Mouse (Mus musculus): ENCODE results near the gene Rbm18. TPM values are rescaled to one million over a fixed set of nuclear protein-coding genes. Genes with fewer than 3 reads are reported as not detected.

The Rbm18 gene
- total RNA-seq, 2 experiments from 2014 or later = 53.2 to 55.2 TPM

DNA sequence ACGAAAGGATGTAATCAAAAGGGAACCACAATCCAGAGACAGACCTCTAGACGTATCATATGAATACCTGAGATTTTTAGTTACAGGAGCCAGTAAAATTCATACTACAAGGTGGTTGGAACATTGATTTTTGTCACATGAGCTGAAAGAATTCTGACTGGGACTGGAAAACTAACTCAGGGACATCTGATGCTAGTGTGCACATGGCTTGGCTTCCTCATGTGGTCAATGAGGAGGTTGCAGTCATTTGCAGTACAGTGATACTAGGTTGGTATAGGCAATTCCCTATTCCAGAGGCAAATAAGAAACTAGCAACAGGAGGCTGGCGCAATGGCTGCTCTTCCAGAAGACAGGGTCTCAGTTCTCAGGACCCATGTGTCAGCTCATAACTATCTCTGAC is 23.9 kb downstream of the Rbm18 start:
- intact Hi-C loops (cut with DNase I) = no loop called here

DNA sequence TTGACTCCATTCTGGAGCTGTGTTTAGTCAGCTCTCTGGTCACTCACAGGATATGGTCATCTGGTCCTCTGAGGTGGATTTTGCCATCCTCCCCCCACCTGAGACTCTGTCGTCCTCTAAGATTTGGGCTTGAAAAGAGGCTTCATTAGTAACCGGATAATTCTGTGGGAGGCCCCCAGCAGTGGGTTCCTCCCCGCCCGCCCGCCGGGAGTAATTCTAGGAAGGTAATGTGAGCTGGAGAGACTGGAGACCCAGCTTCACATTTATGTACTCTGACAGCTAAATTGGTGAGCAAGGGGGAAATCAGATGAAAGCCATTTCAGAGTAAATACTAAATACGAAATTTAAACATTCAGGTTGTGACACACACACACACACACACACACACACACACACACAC is 28.0 kb downstream of the Rbm18 start:
- no peak for DNase-seq (ENCODE audit: low spot score in 2 of 2)
- intact Hi-C loops (cut with DNase I) = no loop called here

More for the DNA sequence above, 23.9 kb downstream of the Rbm18 start:
- DNase-seq (ENCODE audit: low spot score in 2 of 2) = no peak

DNA sequence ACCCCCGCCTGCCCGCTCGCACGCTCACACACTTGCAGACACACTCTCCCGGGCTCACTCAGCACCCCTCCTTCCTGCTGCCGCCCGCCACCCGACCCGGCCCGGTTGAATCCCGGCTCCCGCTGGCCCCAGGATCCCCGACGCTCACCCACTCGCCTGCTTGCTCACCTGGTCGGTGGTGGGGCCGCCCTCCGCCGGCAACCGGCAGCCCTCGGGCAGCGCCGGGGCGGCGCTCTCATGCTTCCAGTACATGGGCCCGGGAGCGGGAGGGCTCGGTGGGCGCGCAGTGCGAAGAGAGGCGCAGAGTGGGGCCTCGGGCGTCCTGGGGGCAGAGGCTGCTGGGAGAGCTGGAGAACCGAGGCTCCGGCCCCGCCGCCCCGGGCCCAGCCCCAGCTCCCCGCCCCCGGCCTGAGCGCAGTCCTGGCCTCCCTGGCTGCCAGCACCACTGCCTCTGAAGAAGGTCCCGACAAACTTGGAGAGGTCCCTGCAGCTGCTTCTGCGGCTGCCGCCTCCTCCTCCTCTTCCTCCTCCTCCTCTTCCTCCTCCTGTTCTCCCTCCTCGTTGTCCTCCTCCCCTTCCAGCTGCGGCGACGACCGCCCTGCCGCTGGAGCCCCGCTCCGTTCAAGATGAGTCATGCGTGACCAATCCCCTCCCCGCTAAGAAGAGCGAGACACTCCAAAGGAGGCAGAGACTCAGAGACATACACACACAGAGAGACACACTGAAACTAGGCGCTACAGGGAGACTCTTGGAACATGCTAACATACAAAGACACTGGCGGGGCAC is 31.4 kb downstream of the Rbm18 start, which contains the start of gene Lhx6:
Gene Lhx6 (minus strand): TSS at position 453 of the 786 bp plus-strand sequence.
- DNase-seq (ENCODE audit: low spot score in 2 of 2) = no peak
- intact Hi-C loops (cut with DNase I) = no loop called here

DNA sequence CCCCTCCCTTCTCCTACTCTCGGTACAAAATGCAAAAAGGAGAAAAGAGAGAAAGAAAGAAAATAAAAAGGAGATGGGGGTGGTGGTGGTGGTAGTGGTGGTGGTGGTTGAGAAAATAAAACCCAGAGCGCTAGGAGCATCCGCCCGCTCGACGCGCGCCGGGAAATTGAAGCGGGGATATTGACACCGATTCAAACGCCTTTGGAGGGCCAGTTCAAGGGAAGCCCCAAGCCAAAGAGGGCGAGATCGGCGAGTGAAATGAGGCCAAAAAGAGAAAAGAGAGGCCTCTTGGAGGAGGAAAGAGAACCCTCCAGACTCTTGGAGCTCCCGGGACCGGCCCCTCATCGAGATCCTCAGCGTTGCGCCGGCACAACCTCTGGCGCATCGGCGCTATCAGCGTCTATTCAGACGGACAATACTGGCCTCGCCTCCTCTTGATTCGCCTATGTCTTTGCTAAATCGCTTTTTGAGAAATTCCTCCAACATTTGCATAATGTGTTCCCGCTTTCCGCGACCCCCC is 32.1 kb downstream of the Rbm18 start:
- intact Hi-C loops (cut with DNase I) = no loop called here
- no peak for DNase-seq (ENCODE audit: low spot score in 2 of 2)

DNA sequence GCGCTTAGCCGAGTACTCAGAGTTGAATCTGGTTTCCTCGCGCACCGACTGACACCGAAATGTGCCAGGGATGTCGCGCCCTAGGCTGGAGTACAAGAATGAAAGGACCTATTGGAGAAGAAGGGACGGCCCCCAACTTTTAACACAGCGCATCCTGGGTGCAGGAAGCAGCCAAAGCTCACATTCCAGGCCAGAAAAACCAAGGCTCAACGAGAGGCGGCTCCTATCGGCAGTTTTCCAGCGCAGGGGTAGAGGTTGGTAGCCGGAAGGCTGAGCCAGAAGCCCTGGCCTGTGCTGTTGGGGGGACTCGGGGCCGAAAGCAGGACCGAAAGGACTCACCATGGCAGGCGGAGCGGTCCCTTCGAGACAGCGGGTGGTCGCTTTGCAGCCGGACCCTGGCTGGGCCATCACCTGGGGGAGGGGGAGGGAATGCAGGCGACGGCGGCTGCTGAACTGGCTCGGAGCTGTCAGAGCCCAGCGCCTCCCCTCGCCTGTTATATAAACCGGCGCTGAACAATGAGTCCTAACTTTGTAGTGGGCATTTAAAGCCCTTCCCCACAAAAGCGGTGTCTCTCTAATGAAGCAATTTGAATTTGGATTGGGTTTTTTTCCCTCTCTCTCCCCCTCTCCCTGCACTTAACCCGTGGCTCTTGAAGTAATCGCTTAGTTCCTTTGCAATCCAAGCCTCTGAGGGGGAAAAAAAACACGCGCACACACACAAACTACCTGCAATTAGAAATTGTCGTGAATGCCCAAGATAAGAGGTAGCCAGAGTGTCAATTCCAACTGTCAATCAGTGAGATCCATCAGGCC is 32.8 kb downstream of the Rbm18 start:
- DNase-seq (ENCODE audit: low spot score in 2 of 2) = no peak
- intact Hi-C loops (cut with DNase I) = no loop called here

DNA sequence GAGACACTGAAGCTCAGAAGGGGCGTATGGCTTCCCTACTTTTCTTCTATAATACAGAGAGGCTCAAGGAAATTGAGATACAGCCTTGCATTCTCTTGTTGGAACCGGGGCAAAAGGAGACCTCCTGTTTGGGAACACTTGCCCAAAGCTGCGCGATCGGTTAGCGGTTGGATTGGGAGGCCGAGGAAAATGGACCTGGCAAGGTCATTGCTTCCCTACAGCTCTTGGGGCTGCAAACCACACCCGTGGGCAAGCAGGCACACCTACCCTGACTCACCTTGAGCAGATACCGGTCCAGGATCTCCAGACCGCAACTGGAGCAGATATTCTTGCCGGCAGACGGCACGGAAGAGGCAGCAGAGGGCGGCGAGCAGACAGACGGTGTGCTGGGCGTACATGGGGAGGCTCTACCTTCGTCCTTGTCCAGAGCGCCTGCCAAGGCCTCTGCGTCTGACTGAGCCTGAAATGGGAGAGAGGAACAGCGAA is 33.5 kb downstream of the Rbm18 start:
- intact Hi-C loops (cut with DNase I) = no loop called here
- DNase-seq (ENCODE audit: low spot score in 2 of 2) = no peak

DNA sequence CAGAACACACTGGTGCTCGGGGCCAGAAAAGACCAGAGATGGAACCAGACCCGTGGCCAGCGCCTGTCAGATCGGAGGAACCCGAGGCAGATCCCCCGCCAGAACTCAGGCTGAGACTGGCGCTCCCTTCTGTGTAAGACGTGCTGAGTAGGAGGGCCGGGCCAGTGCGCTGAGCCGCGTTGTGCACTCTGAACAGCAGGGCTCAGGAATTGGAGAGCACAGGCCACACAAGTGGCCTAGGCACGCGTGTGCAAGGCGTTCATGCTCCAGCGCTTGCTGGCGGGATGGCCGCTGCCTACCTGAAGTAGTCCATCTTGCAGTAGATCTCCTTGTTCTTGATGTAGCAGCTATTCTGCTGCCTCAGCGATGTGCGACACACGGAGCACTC is 34.0 kb downstream of the Rbm18 start:
- no peak for DNase-seq (ENCODE audit: low spot score in 2 of 2)
- intact Hi-C loops (cut with DNase I) = no loop called here

DNA sequence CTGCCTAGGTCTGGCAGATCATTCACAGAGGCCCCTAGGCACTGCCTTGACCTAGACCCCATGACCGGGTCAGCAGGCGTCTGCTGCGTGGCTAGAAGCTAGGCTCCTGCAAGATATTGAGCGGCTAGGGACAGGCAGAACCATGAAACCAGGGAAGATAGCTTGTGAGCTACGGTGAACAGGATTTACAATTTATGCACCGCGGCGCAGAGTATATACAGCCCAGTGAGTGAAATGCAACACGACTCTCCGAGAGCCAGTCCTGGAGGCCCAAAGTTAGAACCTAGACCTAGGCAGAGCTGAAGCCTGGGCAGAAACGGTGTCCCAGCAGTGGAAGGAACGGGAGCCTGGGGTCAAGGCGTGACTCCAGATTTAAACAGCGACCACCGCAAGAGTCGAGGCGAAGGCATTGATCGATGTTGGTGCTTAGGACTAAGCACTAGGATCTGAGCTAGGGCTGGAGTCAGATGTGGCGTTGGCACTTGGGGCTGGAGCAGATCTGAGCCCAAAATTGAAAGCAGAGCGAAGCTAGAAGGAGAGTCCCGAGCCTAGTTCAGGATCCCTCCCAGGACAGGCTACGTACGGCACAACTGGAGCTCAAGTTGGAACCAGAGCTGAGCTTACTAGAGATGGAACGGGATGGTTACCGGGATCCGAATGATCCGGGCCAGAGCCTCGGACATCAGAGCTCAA is 34.6 kb downstream of the Rbm18 start:
- intact Hi-C loops (cut with DNase I) = no loop called here
- no peak for DNase-seq (ENCODE audit: low spot score in 2 of 2)

DNA sequence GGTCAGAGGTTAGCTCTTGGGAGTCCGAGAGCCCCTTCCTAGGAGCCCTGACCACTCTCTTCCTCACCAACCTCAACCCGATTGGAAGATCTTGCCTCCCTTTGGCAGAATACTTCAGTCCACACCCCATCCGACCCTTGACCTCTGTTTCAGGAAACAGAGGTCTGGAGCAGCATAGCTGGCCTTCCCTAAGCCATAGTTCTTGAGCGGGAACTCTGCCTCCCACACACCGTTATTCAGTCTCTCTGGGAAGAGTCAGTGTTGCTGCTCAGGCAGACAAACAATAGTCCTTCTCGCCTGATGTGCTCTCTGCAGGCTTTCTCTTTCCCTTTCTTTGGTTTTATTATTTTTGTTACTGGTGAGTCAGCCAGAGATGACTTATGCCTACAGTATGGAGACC is 36.8 kb downstream of the Rbm18 start:
- DNase-seq (ENCODE audit: low spot score in 2 of 2) = no peak
- intact Hi-C loops (cut with DNase I) = no loop called here

DNA sequence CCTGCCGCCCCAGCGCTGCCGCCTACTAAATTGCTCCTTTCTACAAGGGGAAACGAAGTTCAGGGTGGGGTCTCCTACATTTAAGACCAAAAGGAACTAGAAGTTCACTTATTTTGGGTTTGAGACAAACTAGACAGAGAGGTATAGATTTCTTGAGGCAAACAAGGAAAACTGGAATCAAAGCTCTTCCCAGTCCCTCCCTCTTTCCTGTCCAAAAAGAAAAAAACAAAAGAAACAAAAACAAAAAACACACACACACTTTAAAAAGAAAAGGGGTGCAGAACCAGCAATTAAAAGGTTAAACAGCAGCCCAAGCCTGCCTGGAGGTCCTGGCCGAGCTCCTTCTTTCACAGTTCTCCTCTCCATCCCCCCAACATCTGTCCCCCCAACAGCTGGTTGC is 38.6 kb downstream of the Rbm18 start:
- no peak for DNase-seq (ENCODE audit: low spot score in 2 of 2)
- intact Hi-C loops (cut with DNase I) = no loop called here

DNA sequence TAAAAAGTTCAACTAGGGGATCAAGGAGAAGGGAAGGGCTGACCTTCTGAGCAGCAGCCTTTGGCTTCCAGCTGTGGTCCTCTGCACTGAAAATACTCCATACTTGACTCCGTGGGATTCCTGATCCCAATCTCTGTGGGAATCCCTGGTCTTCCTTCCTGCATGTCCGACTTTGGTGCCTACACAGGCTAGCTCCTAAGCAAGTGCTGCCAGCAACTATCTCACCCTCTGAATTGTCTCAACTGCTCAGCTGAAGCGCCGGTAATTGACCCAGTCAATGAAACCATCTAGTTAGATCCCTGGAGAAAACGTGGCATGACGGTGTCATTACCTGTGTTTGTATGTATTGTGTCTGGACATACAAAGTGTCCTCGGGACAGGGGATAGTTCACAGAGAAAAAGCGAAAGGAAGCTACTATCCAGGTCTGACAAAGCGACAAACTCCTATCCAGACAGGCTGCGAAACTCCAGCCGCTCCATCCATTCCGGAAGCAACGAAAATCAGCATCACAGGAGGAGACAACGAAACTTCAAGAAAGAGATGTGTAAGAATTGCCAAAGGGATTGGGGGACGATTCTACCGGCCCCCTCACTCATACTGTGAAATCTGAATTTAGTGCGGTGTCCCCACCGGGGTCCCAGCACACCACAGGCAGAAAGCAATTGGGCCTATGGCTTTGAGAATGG is 39.3 kb downstream of the Rbm18 start:
- DNase-seq (ENCODE audit: low spot score in 2 of 2) = no peak
- intact Hi-C loops (cut with DNase I) = no loop called here

DNA sequence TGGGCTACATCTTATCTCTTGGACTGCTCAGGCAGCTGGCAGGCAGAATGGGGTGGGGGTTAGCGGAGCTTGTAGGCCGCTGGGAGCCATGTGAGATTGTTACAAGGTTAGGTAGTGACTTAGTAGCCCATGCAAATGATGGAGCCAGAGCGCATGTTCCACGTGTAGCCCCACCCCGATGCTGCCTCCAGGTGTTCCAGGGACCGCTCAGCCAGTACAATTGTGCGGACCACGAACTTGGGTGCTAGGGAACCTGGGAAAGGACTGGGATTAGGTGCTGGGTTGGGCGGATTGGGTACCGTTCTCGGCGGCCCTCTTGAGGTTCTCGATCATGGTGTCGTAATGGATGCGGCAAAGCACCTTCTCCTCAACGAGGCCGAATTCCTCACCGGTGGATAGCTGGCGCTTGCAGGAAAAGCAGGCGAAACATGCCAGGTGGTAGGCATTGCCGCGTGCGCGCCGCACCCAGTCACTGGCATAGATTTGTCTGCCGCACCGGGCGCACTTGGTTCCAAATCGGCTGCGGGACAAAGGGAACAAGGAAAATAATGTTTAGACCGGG is 42.6 kb downstream of the Rbm18 start:
- DNase-seq (ENCODE audit: low spot score in 2 of 2) = no peak
- intact Hi-C loops (cut with DNase I) = loop anchor here (5.0 kb wide), 1 partner anchor 82 kb away; no protein-coding TSS in a partner anchor

DNA sequence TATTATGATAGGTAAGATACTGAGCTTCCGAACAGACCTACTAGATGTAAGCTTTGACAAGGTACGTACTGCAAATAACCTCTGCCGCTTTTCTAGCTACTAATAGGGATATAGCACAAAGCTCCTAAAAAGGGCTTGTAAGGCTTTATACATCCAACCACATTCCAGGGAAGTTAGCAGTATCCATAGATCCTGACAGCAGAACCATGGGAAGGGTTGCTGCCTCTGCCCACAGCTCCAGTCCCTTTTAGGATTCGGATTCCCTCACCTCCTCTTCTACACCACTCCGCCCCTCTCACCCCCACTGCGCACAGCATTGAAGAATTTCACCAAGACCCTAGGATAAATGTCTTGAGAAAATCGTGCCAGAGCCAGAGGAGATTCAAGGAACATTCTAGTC is 43.3 kb downstream of the Rbm18 start:
- intact Hi-C loops (cut with DNase I) = loop anchor here (5.0 kb wide), 1 partner anchor 81 kb away; no protein-coding TSS in a partner anchor
- no peak for DNase-seq (ENCODE audit: low spot score in 2 of 2)

DNA sequence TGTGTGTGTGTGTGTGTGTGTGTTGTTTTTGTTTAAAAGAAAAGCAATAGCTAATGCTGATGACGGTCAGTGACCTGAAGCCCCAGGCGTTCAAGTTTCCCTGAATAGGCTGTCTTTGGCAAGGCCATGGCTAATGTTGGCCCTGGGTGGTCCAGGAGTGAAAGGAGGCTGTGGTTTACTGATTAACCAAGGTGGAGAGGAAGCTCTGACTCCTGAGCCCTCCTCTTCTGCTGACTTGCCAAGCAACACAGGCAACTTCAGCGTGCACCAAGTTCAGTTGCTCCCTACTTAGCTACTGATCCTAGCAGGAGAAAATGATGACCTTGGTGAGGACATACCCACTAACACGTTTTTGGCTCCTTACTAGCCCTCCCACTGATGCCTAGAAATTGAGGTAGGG is 43.8 kb downstream of the Rbm18 start:
- intact Hi-C loops (cut with DNase I) = loop anchor here (5.0 kb wide), 1 partner anchor 80 kb away; no protein-coding TSS in a partner anchor
- DNase-seq (ENCODE audit: low spot score in 2 of 2) = no peak

DNA sequence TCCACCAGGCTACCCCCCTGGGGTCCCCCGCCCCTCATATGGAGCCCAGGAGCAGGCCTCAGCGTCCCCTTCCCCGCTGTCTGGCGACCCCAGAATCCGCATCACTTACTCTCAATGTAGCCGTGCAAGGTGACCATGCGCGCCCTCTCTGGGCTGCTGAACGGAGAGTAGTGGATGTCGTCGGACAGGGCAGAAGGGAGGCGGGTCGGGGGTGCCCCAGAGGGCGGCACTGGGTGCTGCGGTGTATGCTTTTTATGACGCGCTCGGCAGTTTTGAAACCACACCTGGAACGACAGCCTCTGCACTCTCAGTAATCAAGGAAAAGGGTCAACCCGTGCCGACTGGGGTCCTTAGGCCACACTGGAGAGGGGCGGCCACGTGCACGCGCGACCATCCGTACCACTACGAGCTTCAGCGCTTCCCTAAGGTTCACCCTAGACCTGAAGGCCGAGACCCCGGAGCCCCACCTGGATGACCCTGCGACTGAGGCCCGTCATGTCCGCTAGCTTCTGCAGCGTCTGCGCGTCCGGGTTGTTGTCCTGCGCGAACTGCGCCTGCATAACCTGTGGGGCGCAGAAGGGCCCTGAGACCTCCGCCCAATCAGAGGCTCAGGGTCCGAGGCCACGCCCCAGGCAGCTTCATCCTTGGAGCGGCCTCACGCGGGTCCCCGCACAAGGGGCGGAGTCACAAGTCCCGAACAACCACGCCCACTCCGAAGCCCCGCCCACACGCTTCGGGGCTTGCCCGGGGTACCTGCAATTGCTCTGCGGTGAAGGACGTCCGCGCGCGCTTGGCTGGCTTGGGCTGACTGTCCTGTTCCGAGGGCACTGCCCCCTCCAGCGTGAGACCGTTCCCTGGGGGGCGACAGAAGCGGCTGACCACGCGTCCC is 45.5 kb downstream of the Rbm18 start:
- DNase-seq (ENCODE audit: low spot score in 2 of 2) = peak in 1 of 2 experiments; percentile 27
- intact Hi-C loops (cut with DNase I) = loop anchor here (5.0 kb wide), 1 partner anchor 79 kb away; no protein-coding TSS in a partner anchor

DNA sequence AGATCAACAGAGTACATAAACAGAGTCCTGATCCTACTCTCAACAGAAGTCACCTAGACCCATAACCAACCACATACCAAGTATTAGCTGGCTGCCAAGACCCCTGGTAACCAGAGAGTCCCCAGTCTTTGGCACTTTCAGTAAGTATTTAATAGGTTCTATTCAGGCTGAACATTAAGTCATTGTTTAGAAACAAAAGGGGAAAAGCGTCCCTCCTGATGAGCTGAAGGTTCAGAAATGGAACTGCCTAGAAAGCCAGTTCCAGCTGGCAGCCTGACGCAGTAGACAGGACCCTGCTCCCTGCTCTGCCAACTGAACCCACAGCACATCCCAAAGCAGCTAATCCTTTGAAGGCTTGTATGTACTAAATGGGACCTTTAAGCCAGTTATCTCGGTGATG is 47.4 kb downstream of the Rbm18 start:
- intact Hi-C loops (cut with DNase I) = no loop called here
- DNase-seq (ENCODE audit: low spot score in 2 of 2) = no peak

DNA sequence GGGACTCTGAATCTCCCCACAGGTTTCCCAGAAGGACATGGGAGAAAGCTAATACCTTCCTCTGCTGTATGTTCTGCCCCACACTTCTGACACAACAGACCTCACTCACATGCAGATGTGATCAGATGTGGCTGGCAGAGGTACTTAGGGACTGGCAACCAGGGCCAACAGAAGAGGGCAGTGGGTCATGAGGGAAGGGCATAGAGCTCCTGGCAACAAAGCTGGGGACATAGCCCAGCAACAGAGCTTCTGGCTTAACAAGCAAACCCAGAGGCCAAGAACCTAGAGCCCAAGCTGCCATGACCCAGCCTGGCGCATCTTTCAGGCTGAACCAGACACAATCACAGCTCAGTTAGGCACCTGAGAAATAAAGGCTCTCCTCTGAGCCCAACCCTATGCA is 51.5 kb downstream of the Rbm18 start:
- intact Hi-C loops (cut with DNase I) = no loop called here
- DNase-seq (ENCODE audit: low spot score in 2 of 2) = no peak
